Mouse (Mus musculus): ENCODE measurements around the gene Evpl. TPM values are rescaled to one million over a fixed set of nuclear protein-coding genes. Genes with fewer than 3 reads are reported as not detected.

The Evpl gene
- polyA plus RNA-seq, 1 experiment from 2014 or later = 2.9 TPM

- ATAC-seq (no peak), DNase-seq (ENCODE audit: low spot score) (no peak)
- H3K9ac ChIP-seq (replicated peaks; ENCODE audit: low read depth) = no peak overlapping the region
- no peak overlapping the region for H3K4me3 ChIP-seq (ENCODE audit: low read depth, low read length)
- H3K36me3 ChIP-seq (ENCODE audit: insufficient read depth, low read length) = peaks cover 66% of the 10 kb centered on the region
- H3K9me3 ChIP-seq (ENCODE audit: low read length) = no peaks in the 10 kb centered on the region
- 79% methylated on average over 8 of the region's 8 CpGs for WGBS
- H3K4me2 ChIP-seq (replicated peaks; ENCODE audit: low read depth, low read length) = no peak overlapping the region
- H3K27ac ChIP-seq (ENCODE audit: low read length) = no peak overlapping the region
- TF ChIP-seq CTCF (IDR thresholded peaks at IDR 0.05) (no peak), EP300 (IDR thresholded peaks at IDR 0.05) (no peak)
- no peaks in the 10 kb centered on the region for H3K4me1 ChIP-seq (ENCODE audit: insufficient read depth, low read depth, low read length)
- H3K27me3 ChIP-seq (replicated peaks; ENCODE audit: insufficient read depth, low read length) = no peaks in the 10 kb centered on the region
Measured at GRCm38 (mm10) chr11:116250898-116251297, 13.0 kb upstream of the Evpl start.

GRCm38 (mm10) chr11:116247502-116248222, 9.8 kb upstream of the Evpl start:
- ATAC-seq = peak; percentile 95
- Histone ChIP-seq H3K9ac (replicated peaks; ENCODE audit: low read depth) (no peak overlapping the region), H3K27ac (ENCODE audit: low read length) (0 out of 2 replicates have a peak overlapping the region, but pooled peaks have one; percentile 9), H3K27me3 (replicated peaks; ENCODE audit: insufficient read depth, low read length) (no peaks in the 10 kb centered on the region), H3K4me3 (ENCODE audit: low read depth, low read length) (no peak overlapping the region), H3K9me3 (ENCODE audit: low read length) (no peaks in the 10 kb centered on the region), H3K4me1 (ENCODE audit: insufficient read depth, low read depth, low read length) (no peaks in the 10 kb centered on the region), H3K36me3 (ENCODE audit: insufficient read depth, low read length) (peaks cover 68% of the 10 kb centered on the region), H3K4me2 (replicated peaks; ENCODE audit: low read depth, low read length) (no peak overlapping the region)
- no peak for TF ChIP-seq CTCF (IDR thresholded peaks at IDR 0.05)
- TF ChIP-seq EP300 (IDR thresholded peaks at IDR 0.05) = no peak; the same call in 1 of the 2 replicates
- WGBS = 56% methylated on average over 14 of the region's 14 CpGs
- peak; percentile 83 for DNase-seq (ENCODE audit: low spot score)

GRCm38 (mm10) chr11:116245616-116246015, 7.7 kb upstream of the Evpl start:
- no peaks in the 10 kb centered on the region for H3K9me3 ChIP-seq (ENCODE audit: low read length)
- H3K4me3 ChIP-seq (ENCODE audit: low read depth, low read length) = no peak overlapping the region
- ATAC-seq = no peak
- WGBS = 66% methylated on average over 6 of the region's 6 CpGs
- H3K9ac ChIP-seq (replicated peaks; ENCODE audit: low read depth) = no peak overlapping the region
- no peak for DNase-seq (ENCODE audit: low spot score)
- H3K27ac ChIP-seq (ENCODE audit: low read length) = no peak overlapping the region
- H3K4me2 ChIP-seq (replicated peaks; ENCODE audit: low read depth, low read length) = no peak overlapping the region
- H3K4me1 ChIP-seq (ENCODE audit: insufficient read depth, low read depth, low read length) = no peaks in the 10 kb centered on the region
- peaks cover 51% of the 10 kb centered on the region; the same call in 1 of the 2 replicates for H3K36me3 ChIP-seq (ENCODE audit: insufficient read depth, low read length)
- H3K27me3 ChIP-seq (replicated peaks; ENCODE audit: insufficient read depth, low read length) = no peaks in the 10 kb centered on the region
- no peak for TF ChIP-seq CTCF (IDR thresholded peaks at IDR 0.05)
- TF ChIP-seq EP300 (IDR thresholded peaks at IDR 0.05) = no peak

DNA sequence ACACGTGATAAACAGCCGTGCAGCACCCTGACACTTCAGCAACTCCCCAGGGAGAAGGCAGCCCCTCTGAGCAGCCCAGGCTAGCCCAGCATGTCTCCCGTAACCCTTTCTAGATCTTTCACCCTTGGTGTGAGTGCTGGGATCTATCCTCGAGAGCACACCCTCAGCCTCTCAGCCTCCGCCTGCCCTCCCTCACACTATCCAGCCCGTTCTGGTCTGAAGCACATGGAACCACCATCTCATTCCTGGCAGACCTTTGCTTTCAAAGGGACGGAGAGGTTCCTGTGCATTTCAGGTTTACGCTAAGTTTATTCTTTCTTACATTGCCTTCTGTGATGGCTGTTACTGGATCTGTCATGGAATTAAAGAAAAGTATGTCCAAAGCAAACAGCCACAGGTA, 6.7 kb upstream of the Evpl start:
- WGBS = 78% methylated on average over 8 of the region's 8 CpGs
- H3K4me2 ChIP-seq (replicated peaks; ENCODE audit: low read depth, low read length) = no peak overlapping the region
- H3K4me3 ChIP-seq (ENCODE audit: low read depth, low read length) = no peak overlapping the region
- no peak for DNase-seq (ENCODE audit: low spot score)
- no peak for ATAC-seq
- H3K36me3 ChIP-seq (ENCODE audit: insufficient read depth, low read length) = peaks cover 42% of the 10 kb centered on the region; the same call in 1 of the 2 replicates
- no peaks in the 10 kb centered on the region for H3K9me3 ChIP-seq (ENCODE audit: low read length)
- no peaks in the 10 kb centered on the region for H3K27me3 ChIP-seq (replicated peaks; ENCODE audit: insufficient read depth, low read length)
- no peak overlapping the region for H3K9ac ChIP-seq (replicated peaks; ENCODE audit: low read depth)
- H3K27ac ChIP-seq (ENCODE audit: low read length) = no peak overlapping the region
- 0 out of 2 replicates have a peak, but pooled peaks cover 3% of the 10 kb centered on the region for H3K4me1 ChIP-seq (ENCODE audit: insufficient read depth, low read depth, low read length)
- no peak for TF ChIP-seq CTCF (IDR thresholded peaks at IDR 0.05)
- TF ChIP-seq EP300 (IDR thresholded peaks at IDR 0.05) = no peak

GRCm38 (mm10) chr11:116241744-116242235, 3.9 kb upstream of the Evpl start:
- Histone ChIP-seq H3K27ac (ENCODE audit: low read length) (no peak overlapping the region), H3K9ac (replicated peaks; ENCODE audit: low read depth) (no peak overlapping the region), H3K36me3 (ENCODE audit: insufficient read depth, low read length) (peaks cover 23% of the 10 kb centered on the region; the same call in 1 of the 2 replicates), H3K4me2 (replicated peaks; ENCODE audit: low read depth, low read length) (no peak overlapping the region), H3K27me3 (replicated peaks; ENCODE audit: insufficient read depth, low read length) (no peaks in the 10 kb centered on the region), H3K4me1 (ENCODE audit: insufficient read depth, low read depth, low read length) (0 out of 2 replicates have a peak, but pooled peaks cover 3% of the 10 kb centered on the region), H3K4me3 (ENCODE audit: low read depth, low read length) (no peak overlapping the region), H3K9me3 (ENCODE audit: low read length) (no peaks in the 10 kb centered on the region)
- no peak for TF ChIP-seq EP300 (IDR thresholded peaks at IDR 0.05)
- no peak for TF ChIP-seq CTCF (IDR thresholded peaks at IDR 0.05)
- DNase-seq (ENCODE audit: low spot score) (no peak), ATAC-seq (no peak)
- WGBS = 52% methylated on average over 12 of the region's 12 CpGs

DNA sequence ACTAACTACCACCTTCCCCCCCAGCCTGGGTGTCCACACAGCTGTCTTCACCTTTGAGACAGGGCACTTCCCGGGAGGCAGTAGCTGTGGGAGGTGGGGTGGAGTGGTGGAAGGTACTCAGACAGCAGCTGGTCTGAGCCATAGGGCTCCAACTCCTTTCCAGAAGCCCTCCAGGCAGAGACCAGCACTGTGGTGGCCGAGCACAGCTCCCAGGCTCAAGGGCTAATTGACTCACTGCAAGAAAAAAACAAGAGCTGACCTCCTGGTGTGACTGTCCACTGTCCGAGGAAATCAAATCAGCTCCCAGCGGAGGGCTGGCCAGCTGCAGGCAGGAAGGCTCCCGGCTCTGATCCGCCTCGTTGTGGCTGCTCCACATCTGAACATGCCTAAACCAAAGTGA, 1.9 kb upstream of the Evpl start:
- Histone ChIP-seq H3K36me3 (ENCODE audit: insufficient read depth, low read length) (peaks cover 3% of the 10 kb centered on the region; the same call in 1 of the 2 replicates), H3K9ac (replicated peaks; ENCODE audit: low read depth) (no peak overlapping the region), H3K4me2 (replicated peaks; ENCODE audit: low read depth, low read length) (no peak overlapping the region), H3K27me3 (replicated peaks; ENCODE audit: insufficient read depth, low read length) (no peaks in the 10 kb centered on the region), H3K4me3 (ENCODE audit: low read depth, low read length) (no peak overlapping the region), H3K27ac (ENCODE audit: low read length) (no peak overlapping the region), H3K4me1 (ENCODE audit: insufficient read depth, low read depth, low read length) (0 out of 2 replicates have a peak, but pooled peaks cover 3% of the 10 kb centered on the region), H3K9me3 (ENCODE audit: low read length) (no peaks in the 10 kb centered on the region)
- DNase-seq (ENCODE audit: low spot score) (peak; percentile 30), ATAC-seq (no peak)
- WGBS = 41% methylated on average over 7 of the region's 7 CpGs
- no peak for TF ChIP-seq EP300 (IDR thresholded peaks at IDR 0.05)
- no peak for TF ChIP-seq CTCF (IDR thresholded peaks at IDR 0.05)

All from lung, postnatal 0 days (tissue).